Mouse (Mus musculus) ZHBTc4 (cell line): ENCODE measurements around the gene Slc6a9.

ENCODE experiments used
- DNase-seq: peaks from one replicate; pipeline ENCODE4 v3.0.0-alpha.2; 2011; ENCODE audit warnings: low read depth, low spot score

The Slc6a9 gene

GRCm38 (mm10) chr4:117878301-117878700, 44.0 kb downstream of the Slc6a9 start:
- no peak for DNase-seq

- no peak for DNase-seq
Observed at GRCm38 (mm10) chr4:117878703-117879102, 44.4 kb downstream of the Slc6a9 start.

- peak; percentile 51 for DNase-seq
Observed at GRCm38 (mm10) chr4:117882701-117883691, 48.7 kb downstream of the Slc6a9 start, which contains the start of gene B4galt2. B4galt2 (minus strand) TSS chr4:117883487.

- no peak for DNase-seq
Observed at GRCm38 (mm10) chr4:117884146-117884545, 49.8 kb downstream of the Slc6a9 start.

- no peak for DNase-seq
Observed at GRCm38 (mm10) chr4:117885093-117885492, 50.8 kb downstream of the Slc6a9 start.

GRCm38 (mm10) chr4:117885994-117886393, 51.7 kb downstream of the Slc6a9 start:
- no peak for DNase-seq

GRCm38 (mm10) chr4:117886644-117887043, 52.3 kb downstream of the Slc6a9 start:
- DNase-seq: peak; percentile 61

GRCm38 (mm10) chr4:117887133-117887532, 52.8 kb downstream of the Slc6a9 start, which contains the start of gene Atp6v0b:
Atp6v0b (minus strand) TSS chr4:117887333.
- DNase-seq: peak; percentile 97

- no peak for DNase-seq
Observed at GRCm38 (mm10) chr4:117887920-117888319, 53.6 kb downstream of the Slc6a9 start.

- no peak for DNase-seq
Observed at GRCm38 (mm10) chr4:117889471-117889870, 55.2 kb downstream of the Slc6a9 start.

GRCm38 (mm10) chr4:117890031-117890430, 55.7 kb downstream of the Slc6a9 start:
- DNase-seq: no peak

GRCm38 (mm10) chr4:117890750-117891149, 56.4 kb downstream of the Slc6a9 start:
- no peak for DNase-seq

GRCm38 (mm10) chr4:117891738-117892161, 57.4 kb downstream of the Slc6a9 start, which contains the start of gene Dph2:
Dph2 (minus strand) TSS chr4:117892032.
- DNase-seq: peak; percentile 92

GRCm38 (mm10) chr4:117893376-117893775, 59.1 kb downstream of the Slc6a9 start:
- DNase-seq: peak; percentile 71

GRCm38 (mm10) chr4:117894601-117895000, 60.3 kb downstream of the Slc6a9 start:
- no peak for DNase-seq

- DNase-seq: no peak
Observed at GRCm38 (mm10) chr4:117895339-117895738, 61.0 kb downstream of the Slc6a9 start.

GRCm38 (mm10) chr4:117896031-117896430, 61.7 kb downstream of the Slc6a9 start:
- DNase-seq: no peak

- no peak for DNase-seq
Observed at GRCm38 (mm10) chr4:117898111-117898510, 63.8 kb downstream of the Slc6a9 start.

GRCm38 (mm10) chr4:117904094-117904493, 69.8 kb downstream of the Slc6a9 start:
- no peak for DNase-seq

- no peak for DNase-seq
Observed at GRCm38 (mm10) chr4:117904761-117905160, 70.5 kb downstream of the Slc6a9 start.

- DNase-seq: no peak
Observed at GRCm38 (mm10) chr4:117906196-117906595, 71.9 kb downstream of the Slc6a9 start.

GRCm38 (mm10) chr4:117908834-117909453, 74.6 kb downstream of the Slc6a9 start:
- DNase-seq: no peak
